Mouse (Mus musculus) kidney, adult 11 months (tissue): ENCODE measurements around the gene Pfdn6.
A peak's percentile ranks its signal among the peaks of the same experiment; 100 is the strongest.
"Not testable (repeated sequence)": the region's sequence is repeated elsewhere in the genome, so short reads cannot be mapped to it uniquely, and the experiment has no call there.

Experiments used
- DNase-seq: peaks from one replicate; pipeline ENCODE4 v3.0.0; 2022

The Pfdn6 gene

DNA sequence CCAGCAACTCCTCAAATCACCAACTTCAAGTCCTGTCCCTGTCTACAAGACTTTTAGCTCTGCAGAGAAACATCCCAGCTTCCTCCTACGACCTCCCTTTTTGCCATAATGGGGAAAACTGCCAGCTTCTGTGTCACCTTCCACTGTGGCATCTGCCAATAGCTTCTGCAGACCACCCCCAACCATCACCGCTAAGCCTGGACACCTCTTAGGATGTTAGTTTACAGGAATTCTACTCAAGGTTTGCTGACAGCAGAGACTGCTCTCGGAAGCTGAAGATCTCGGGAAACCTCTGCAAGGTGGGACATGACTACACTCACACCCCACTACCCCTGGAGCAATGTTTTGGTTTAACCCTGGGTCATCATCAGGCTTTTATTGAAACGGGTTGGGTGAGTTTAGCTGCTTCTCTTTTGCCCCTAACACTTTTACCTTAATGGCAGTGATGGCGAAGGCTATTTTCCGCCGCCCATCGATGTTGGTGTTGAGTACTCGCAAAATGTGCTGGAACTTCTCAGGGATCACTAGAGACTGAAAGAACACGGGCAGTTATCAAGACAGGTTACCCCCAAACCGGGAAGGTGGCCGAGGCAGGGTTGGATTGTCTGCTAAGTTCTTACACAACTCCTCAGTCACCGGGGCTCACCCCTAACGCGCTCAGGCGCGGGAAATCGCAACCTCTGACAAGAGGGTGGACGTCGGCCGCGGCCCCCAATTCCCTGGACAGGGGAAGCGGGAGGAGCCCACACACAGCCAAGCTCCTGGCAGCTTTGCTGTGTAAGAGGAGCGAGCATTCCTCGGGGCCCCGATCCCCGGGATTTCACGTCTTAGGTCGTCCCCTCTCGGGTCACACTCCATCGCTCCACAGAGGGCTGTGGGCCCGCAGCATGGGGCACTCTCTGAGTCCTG is 14.8 kb upstream of the Pfdn6 start:
- DNase-seq = no peak

DNA sequence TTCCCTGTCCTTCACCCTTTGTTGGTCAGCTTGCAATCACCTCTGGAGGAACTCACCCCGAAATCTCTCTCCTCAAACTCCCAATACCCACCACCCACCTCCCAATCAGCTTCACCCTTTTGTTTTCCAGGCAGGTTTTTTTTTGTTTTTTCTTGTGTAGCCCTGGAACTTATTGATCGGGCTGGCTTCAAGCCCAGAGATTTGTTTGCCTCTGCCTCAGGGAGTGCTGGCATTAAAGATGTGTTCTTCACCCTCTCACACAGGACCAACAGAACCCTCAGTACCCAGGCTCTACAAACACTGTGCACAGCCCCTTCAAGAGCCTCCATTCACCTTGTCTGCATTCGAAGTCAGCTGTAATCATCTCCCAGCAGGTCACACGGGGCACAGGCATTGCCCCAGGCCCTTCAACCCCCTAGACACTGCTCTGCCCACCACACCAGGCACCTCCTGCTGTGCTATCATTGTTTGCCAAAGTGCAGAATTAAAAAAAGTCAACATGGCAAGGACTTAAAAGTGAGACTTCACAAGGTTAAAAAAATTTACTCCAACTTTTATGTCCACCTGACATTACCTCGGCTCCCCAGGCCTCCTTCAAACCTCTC is 13.9 kb upstream of the Pfdn6 start:
- no peak for DNase-seq

DNA sequence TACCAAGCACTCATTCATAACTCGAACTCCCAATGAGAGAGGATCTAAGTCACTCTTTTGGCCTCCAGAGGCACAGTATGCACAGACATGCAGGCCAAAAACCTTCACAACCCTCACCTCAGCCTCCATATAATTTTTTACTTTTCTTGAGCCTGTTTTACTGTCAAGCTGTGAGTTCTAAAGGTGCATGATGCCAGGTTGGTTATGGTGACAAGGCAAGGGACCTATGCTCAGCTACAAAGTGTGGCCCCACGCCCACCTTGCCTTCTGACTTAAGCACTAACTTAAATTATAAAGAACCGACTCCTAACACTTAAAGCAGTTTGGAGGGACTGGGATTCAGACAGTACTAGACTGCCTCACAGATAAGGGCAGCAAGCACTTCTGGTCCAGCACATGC is 13.2 kb upstream of the Pfdn6 start:
- DNase-seq = no peak

DNA sequence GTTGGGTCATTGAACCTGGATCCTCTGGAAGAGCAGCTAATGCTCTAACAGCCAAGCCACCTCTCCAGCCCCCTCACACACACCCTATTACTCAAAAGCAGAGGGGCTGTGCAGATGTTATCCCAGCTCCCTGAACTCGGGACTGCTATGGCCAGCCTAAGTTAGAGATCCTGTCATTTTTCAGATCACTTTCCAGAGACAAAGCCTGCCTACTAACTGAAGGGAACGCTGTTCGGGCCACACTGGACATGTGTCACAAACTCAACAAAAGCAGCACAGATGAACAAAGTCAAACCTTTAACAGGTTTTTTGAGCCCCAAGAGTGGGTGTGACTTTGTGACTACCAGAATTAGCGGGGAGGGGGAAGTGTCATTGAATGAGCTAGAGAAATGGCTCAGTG is 12.7 kb upstream of the Pfdn6 start:
- DNase-seq = no peak

DNA sequence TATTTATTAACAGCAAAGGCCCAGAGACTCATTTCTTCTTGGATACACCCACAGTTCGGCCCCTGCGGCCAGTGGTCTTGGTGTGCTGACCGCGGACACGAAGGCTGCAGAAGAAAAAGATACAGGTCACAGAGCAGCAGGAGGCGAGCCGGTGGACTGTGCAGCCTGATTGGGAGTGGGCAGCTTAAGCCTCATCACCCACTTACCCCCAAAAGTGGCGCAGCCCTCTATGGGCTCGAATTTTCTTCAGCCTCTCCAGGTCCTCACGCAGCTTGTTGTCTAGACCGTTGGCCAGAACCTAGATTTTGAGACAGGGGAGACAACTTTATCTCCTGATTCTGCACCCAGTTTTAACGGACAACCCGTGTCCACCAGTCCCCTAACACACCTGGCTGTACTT is 11.9 kb upstream of the Pfdn6 start:
- DNase-seq = not testable (repeated sequence)

DNA sequence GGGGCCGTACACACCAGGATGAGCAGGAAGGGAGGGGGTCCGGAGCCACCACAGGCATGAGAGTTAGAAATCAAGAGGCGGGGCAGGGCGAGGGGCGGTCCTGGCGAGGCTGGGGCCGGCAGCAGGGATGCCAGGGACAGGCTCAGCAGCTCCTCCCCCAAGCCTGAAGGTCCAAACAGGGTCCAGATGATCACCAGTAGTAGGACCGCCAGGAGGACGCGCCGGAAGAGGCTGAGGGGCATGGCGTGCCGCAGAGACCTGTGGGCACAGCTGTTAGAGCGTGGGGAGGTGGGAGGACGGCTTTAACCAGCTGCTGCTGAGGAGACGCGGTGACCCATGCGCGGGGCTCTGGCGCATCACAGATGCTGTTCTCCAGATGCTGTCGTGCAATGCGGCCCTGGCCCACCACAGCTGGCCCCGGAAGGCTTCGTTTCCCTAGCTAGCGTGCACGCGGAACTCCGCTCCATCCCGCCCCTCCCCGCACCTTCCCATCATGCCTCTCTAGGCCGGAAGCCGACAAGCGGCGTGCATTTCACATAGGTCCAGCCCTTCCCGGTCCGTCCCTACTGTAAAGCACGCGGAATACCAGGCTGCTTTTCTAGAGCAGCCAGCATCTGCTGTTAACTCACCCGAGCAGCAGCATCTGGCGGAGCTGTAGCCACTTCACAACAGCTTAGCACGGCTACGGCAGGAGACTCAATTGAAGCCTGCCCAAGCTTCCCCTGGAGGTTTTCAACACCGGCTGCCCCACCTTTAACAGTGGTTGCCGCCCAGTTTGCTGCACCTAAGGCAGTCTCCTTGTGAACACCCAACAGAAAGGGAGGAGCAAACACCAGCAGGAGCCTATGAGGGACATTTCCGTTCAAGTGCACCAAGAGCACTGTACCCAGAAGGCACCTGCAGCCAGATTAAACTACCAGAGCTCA is 11.1 kb upstream of the Pfdn6 start, which contains the start of gene B3galt4:
Gene B3galt4 (minus strand): TSS at position 468 of the 926 bp plus-strand sequence.
- DNase-seq = peak; percentile 69

DNA sequence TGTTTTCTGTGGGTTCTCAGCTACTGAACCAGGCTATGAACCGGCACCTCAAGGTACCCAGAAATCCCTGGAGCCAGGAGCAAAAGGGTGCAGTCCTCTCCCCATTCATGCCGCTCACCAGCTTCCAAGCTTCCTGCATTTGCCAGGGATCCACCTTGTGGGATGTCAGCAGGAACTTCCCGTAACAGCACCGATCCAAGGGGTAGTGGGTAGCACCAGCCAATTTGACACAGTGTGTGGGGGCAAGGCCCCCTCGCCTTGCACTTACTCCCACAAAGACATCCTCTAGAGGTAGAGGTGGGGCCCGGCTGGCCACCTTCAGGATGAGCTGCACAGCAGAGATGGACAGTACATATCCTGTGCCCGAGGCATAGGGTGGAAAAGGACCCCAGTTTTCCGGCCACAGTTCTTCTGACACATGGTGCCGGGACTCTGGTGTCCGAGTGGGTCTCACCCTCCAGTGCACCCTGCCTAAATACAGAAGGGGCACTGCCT is 10.0 kb upstream of the Pfdn6 start:
- DNase-seq = no peak

DNA sequence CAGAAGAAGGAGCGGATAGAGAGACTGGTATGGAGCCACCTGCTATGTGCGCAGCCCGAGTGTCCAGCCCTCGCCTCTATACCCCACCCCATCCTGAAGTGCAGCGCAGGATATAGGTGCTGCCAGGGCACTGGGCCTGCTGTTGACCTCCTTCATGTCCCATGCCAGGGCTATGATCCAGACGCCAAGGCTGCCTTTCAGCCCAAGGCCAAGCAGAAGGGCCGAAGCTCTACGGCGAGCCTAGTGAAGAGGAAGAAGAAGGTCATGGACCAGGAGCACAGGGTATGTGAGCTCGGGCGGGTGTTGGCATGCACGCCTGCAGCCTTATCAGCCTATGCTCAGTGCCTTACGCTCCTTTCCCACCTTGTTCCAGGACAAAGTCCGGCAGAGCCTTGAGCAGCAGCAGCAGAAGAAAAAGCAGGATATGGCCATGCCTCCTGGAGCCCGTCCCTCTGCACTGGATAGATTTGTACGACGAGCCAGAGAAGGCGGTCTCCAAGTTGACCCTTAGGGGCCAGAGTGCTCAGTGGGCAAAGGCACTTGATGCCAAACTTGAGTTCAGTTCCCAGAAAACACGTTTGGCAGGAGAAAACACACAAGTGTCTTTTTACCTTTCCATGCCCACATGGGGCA is 8.9 kb upstream of the Pfdn6 start:
- no peak for DNase-seq

DNA sequence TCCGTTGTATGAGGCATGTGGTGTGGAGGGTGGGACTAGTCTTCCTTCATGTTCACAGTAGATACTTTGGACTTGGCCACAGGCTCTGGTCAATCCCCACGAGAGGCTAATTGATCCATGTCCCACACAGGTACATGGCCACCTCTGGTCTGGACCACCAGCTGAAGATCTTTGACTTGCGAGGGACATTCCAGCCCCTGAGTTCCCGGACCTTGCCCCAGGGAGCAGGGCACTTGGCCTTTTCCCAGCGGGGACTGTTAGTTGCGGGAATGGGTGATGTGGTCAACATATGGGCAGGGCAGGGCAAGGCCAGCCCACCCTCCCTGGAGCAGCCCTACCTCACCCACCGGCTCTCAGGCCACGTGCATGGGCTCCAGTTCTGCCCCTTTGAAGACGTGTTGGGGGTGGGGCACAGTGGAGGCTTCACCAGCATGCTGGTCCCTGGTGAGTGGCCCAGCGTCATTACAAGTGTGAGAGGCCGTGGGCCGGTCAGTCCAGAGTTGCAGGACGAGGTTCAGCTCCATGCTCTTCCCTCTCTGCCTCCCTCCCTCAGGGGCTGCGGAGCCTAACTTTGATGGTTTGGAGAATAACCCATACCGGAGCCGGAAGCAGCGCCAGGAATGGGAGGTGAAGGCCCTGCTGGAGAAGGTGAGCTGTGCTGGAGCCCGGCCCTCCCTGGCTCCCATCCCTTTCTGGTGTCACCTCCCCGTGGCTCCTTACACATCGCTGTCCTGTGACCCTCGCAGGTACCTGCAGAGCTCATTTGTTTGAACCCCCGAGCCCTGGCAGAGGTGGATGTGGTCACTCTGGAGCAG is 8.2 kb upstream of the Pfdn6 start:
- no peak for DNase-seq

DNA sequence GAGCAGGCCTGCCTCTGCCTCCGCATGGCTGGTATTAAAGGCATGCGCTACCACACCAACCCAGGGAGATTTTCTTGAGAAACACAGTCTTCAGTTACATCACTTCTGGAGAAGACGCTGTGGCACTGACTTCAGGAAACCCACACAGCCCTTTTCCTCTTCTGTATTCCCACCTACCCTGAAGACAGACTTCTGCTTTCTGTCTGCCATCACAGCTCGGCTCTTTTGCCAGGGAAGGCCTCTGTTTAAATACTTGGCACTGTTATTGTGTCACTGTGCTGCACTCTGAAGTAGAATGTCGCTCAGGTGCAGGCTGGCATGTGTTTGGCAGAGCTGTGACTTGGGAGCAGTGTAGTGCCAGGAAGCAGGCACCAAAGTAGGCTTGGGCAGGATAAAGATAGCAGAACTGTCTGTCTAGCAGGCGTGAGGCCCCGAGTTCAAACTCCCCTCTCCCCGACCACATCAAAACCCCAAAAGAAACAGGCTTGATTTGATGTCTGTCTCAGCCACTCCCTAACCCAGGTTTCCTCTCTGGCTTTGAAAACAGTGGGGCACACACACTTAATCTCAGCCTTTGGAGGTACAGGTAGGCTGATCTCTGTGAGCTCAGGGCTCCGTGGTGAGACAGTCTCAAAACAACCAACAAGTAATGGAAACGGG is 7.4 kb upstream of the Pfdn6 start:
- no peak for DNase-seq

DNA sequence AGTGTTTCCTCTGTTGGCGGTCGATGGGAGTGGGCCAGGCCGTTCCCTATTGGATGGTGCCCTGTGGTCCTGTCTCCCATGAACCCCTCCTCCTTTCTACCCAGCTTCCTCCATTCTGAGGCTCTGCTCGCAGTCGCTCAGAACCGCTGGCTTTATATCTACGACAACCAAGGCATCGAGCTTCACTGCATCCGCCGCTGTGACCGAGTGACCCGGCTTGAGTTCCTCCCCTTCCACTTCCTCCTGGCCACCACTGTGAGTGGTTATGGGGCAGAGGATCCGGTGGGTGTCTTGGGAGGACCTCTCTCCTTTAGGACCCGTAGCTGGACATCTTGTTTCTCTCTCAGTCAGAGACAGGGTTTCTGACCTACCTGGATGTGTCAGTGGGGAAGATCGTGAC is 3.3 kb upstream of the Pfdn6 start:
- no peak for DNase-seq

DNA sequence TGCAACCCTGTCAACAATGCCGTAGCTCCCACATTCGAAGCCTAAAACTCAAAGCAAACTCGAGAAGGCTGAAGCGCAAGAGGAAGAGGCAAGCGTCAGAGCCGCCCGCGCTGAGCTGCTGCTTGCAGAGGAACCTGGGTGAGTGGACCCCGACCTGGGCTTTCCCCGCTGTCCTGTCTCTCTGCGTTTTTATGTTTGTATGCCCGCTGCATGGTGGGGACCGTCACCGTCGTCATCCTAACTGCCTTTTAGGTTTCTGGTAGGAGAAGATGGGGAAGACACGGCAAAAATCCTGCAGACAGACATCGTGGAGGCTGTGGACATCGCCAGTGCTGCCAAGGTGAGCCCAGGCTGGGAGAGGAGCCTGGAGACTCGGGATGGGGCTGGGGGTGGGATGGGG is 1.2 kb upstream of the Pfdn6 start:
- no peak for DNase-seq

DNA sequence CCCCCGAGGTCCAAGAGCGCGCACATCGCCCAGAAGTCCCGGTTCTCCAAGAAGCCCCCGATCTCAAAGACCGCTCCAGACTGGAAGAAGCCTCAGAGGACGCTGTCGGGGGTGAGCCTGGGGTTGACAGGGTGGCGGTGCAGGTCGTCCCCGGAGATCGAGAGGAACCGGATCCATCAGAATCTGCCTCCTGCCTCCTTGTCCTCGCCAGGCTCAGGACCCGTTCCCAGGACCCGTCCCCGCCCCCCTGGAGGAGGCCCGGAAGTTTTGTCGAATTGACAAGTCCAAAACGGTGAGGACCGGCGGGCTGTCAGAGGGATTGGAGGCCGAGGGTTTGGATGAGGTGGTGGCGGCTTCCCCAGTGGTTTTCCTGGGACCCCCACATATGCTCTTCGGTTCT is 838 bp upstream of the Pfdn6 start:
- DNase-seq = no peak

DNA sequence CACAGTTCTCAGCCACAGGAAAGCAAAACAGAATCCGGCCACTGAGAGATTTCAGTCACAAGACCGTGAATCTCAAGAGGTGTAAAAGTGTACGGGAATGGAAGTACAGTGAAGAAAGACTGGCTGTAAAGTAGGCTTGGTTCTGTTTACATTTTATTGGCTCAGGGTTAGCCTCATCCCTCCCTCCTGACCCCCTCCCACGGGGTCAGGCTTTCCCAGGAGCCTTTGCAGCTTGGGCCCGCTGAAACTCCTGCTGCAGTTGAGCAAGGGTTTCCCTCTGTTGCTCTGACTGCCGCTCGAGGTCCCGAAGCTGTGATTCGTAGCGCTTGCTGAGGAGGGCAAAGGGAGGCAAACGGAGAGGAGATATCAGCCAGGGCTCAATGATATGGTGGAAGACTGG is 1.4 kb downstream of the Pfdn6 start:
- no peak for DNase-seq

DNA sequence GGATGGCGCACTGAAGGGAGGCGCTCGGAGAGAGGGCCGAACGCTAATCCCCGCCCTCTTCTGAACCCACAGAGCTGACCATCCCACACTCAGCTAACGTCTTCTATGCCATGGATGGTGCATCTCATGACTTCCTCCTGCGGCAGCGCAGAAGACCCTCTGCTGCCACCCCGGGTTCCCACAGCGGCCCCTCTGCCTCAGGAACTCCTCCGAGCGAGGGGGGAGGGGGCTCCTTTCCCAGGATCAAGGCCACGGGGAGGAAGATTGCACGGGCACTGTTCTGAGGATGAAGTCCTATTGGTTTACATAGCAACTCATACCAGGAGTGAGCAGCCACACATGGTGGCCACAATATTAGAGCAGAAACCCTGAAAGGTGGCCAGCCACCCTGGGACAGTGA is 3.1 kb downstream of the Pfdn6 start:
- DNase-seq = no peak

DNA sequence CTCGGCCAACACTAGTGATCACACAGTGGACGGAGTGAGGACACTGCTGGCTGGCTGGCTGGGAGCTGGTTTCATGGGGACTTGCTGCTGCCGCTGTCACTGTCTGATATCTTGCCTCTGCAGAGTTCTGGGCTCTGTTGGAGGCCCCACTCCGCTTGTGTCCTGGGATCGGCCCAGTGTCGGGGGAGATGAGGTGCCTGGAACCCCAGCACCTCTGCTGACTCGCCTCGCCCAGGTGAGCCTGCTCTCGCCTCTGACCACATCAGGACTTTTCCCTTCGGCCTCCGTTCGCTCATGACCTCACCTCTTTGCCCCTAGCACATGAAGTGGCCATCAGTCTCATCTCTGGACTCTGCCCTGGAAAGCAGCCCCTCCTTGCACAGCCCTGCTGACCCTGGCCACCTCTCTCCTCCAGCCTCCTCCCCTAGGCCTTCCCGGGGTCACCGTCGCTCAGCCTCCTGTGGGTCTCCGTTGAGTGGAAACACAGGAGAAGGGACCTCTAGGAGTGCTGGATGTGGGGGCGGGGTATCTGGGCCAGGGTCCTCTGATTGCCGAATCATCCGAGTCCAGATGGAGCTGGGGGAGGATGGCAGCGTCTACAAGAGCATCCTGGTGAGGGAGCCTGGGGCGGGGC is 4.6 kb downstream of the Pfdn6 start:
- no peak for DNase-seq

DNA sequence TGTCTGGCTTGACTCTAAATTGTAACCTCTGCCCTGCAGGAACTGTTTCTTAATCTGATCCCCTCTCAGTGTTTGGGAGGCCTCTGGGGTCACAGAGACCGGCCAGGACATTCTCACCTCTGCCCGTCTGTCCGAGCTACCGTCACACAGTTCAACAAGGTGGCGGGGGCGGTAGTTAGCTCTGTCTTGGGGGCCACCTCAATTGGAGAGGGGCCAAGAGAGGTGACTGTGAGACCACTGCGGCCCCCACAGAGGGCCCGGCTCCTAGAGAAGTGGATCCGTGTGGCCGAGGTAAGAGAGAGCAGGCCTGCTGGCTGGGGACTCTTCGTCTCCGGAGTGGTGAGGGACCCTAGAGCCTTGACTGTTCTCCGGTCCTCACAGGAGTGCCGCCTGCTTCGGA is 7.2 kb downstream of the Pfdn6 start:
- no peak for DNase-seq

DNA sequence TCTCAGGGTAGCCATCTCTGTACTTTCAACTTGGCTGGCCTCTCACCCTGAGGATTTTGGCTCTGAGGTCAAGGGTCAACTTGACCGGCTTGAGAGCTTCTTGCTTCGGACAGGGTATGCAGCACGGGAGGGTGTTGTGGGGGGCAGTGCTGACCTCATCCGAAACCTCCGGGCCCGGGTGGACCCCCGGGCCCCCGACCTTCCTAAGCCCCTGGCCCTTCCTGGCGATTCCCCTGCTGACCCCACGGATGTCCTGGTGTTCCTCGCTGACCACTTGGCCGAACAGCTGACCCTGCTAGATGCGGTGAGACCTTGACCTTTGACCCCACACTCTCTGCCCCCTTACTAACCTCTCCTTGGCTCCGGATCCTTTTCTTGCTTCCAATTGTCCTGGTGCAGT is 7.7 kb downstream of the Pfdn6 start:
- DNase-seq = no peak

DNA sequence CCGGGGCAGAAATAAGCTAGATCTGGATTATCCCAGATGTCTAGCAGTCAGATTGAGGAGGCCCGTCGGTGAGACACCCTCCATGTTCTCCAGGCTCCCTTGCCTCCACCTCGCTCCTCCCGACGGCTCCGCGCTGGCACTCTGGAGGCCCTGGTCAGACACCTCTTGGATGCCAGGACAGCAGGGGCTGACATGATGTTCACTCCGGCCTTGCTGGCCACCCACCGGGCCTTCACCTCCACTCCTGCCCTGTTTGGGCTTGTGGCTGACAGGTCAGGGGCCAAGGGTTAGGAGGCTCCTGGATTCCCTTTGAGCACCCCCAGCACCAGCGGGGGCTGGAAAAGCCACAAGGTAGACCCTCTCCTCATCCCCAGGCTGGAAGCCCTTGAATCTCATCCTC is 8.2 kb downstream of the Pfdn6 start:
- DNase-seq = no peak

DNA sequence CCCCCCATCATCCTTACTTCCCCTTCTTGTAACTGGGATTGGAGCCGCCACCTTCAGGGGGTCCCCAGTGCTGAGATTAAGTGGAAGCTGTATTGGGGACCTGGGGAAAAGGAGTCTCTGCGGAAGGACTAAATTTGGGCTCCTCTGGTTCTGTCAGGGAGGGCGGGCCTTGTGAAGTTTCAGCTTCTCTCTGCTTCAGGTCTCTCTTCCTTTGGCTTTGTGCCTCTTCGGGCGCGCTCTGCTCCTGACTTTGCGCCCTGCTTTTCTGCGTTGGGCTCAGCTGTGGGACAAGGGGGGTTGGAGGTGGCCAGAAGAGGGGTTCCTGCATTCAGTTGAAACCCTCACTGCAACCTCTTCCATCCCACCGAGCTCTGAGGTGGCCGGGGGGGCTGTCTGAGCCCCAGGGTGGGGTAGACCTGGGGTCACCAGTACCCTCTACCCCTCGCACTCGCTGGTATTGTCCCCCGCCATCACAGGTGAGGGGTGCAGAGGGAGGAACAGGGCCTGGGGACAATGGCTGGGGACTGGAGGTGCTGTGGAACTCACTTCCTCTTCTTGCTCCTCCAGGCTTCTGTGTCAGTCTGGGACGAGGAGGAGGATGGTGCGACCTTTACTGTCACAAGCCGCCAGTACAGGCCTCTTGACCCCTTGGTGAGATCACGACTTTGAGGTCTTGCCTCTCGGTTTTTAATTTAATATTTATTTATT is 8.8 kb downstream of the Pfdn6 start:
- no peak for DNase-seq
